Mouse (Mus musculus) leukemia stem cell, adult 10-12 weeks (primary cell): Measurements from ENCODE around the gene Gm21188. TPM values are rescaled to one million over a fixed set of nuclear protein-coding genes. Genes with fewer than 3 reads are reported as not detected.

ENCODE experiments used
- polyA plus RNA-seq: library from polyadenylated mRNA; stranded (reverse); fragments of >175 nt; gene quantifications from 2 replicates; pipeline ENCODE4 v1.2.3, GENCODE M21; 2012; ENCODE audit warnings: low replicate concordance

Gm21188 gene
- 0.12 and 0.72 TPM in 2 replicates for polyA plus RNA-seq

DNA sequence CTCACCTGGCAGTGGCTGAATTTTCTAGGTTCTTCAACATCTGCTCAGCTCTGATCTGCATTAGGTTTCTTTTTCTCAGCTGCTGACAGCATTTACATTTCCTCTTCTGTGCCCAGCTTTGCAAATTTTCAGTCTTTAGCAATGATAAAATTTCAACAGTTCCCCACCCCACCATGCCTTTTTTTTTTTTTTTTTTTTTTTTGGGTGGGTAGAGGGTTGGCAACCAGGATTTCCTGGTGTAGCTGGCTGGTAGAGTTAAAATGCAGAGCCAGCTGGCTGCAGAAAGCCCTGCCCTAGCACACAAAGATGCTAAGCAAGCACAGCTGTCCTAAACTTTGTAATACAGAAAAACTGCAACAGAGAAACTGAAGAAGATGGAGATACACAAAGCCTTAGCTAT, at the start of gene Gm21188:
Gm21188 (minus strand) TSS at position 110 of the 400 bp plus-strand sequence.

GRCm38 (mm10) chr13:120026911-120027310, 25.1 kb downstream of the Gm21188 start, which contains the start of gene Gm36079:
Gene Gm36079, minus strand, starts transcription at chr13:120027011.

Other genes with a start within 250 kb of the Gm21188 start
- gene AF067063, start 222.0 kb downstream of the Gm21188 start, polyA plus RNA-seq = not detected in 2 replicates
- gene D13Ertd608e, start 216.2 kb downstream of the Gm21188 start, polyA plus RNA-seq = not detected in 2 replicates
- gene Tcstv1, start 157.4 kb downstream of the Gm21188 start, polyA plus RNA-seq = not detected in 2 replicates
- not detected in 2 replicates for gene Gm21761, start 122.9 kb downstream of the Gm21188 start, polyA plus RNA-seq
- gene B020031M17Rik, start 101.4 kb downstream of the Gm21188 start, polyA plus RNA-seq = not detected in 2 replicates
- gene Gm36079, start 25.2 kb downstream of the Gm21188 start, polyA plus RNA-seq = not detected in 2 replicates
- not detected in 2 replicates for gene Gm20767, start 88.1 kb upstream of the Gm21188 start, polyA plus RNA-seq
- gene Gm21818, start 120.2 kb upstream of the Gm21188 start, polyA plus RNA-seq = not detected in 2 replicates
- not detected in 2 replicates for gene Gm21762, start 163.8 kb upstream of the Gm21188 start, polyA plus RNA-seq
- not detected in 2 replicates for gene Gm21731, start 186.9 kb upstream of the Gm21188 start, polyA plus RNA-seq
- gene AF067061, start 210.9 kb upstream of the Gm21188 start, polyA plus RNA-seq = not detected in 2 replicates
- gene BC147527, start 248.2 kb upstream of the Gm21188 start, polyA plus RNA-seq = not detected in 2 replicates